Mouse (Mus musculus) layer of hippocampus, adult 8-10 months (tissue): ENCODE results near the gene Sco2. TPM values are rescaled to one million over a fixed set of nuclear protein-coding genes. Genes with fewer than 3 reads are reported as not detected.

Source experiments
- DNase-seq, 2 experiments: peaks; one replicate each; pipeline ENCODE4 v3.0.0; 2022; ENCODE audit warnings: low spot score in 2 of 2
- total RNA-seq, 4 experiments: library from RNA; stranded (reverse); gene quantifications; 2 replicates each; pipeline ENCODE4 v1.2.4; 2022

Gene Sco2
- total RNA-seq, 4 experiments from 2014 or later = 29.5 to 34.5 (median 33.1) TPM

- DNase-seq = peak; percentile 67 to 85
Observed at GRCm38 (mm10) chr15:89373027-89373761, 452 bp downstream of the Sco2 start.

- no peak for DNase-seq
Observed at GRCm38 (mm10) chr15:89372536-89372935, 1.1 kb downstream of the Sco2 start.

GRCm38 (mm10) chr15:89372068-89372467 is 1.6 kb downstream of the Sco2 start:
- DNase-seq = no peak

- no peak for DNase-seq
Observed at GRCm38 (mm10) chr15:89365141-89365551, 8.5 kb downstream of the Sco2 start.

GRCm38 (mm10) chr15:89363051-89363450 is 10.6 kb downstream of the Sco2 start:
- no peak for DNase-seq

- no peak for DNase-seq
Observed at GRCm38 (mm10) chr15:89358784-89359183, 14.9 kb downstream of the Sco2 start.

GRCm38 (mm10) chr15:89356372-89356771 is 17.3 kb downstream of the Sco2 start:
- peak in 1 of 2 experiments; percentile 43 for DNase-seq

GRCm38 (mm10) chr15:89355241-89356187 is 18.1 kb downstream of the Sco2 start, which contains the start of the genes Lmf2 and Ncaph2:
Lmf2 (minus strand) TSS chr15:89355659.
Ncaph2 (plus strand) TSS chr15:89355719.
- peak; percentile 93 for DNase-seq

- no peak for DNase-seq
Observed at GRCm38 (mm10) chr15:89354455-89354854, 19.2 kb downstream of the Sco2 start.

GRCm38 (mm10) chr15:89353837-89354236 is 19.8 kb downstream of the Sco2 start:
- no peak for DNase-seq

GRCm38 (mm10) chr15:89352795-89353194 is 20.9 kb downstream of the Sco2 start:
- no peak for DNase-seq

- no peak for DNase-seq
Observed at GRCm38 (mm10) chr15:89352054-89352453, 21.6 kb downstream of the Sco2 start.

GRCm38 (mm10) chr15:89351302-89351701 is 22.3 kb downstream of the Sco2 start:
- DNase-seq = no peak

- DNase-seq = no peak
Observed at GRCm38 (mm10) chr15:89350447-89350846, 23.2 kb downstream of the Sco2 start.

- DNase-seq = no peak
Observed at GRCm38 (mm10) chr15:89343325-89343724, 30.3 kb downstream of the Sco2 start.

GRCm38 (mm10) chr15:89341678-89342077 is 32.0 kb downstream of the Sco2 start:
- no peak for DNase-seq

- no peak for DNase-seq
Observed at GRCm38 (mm10) chr15:89340136-89340535, 33.5 kb downstream of the Sco2 start.

GRCm38 (mm10) chr15:89339696-89340095 is 34.0 kb downstream of the Sco2 start:
- DNase-seq = no peak

- DNase-seq = no peak
Observed at GRCm38 (mm10) chr15:89336422-89336821, 37.2 kb downstream of the Sco2 start.

GRCm38 (mm10) chr15:89334774-89335537 is 38.7 kb downstream of the Sco2 start:
- DNase-seq = no peak

- no peak for DNase-seq
Observed at GRCm38 (mm10) chr15:89334271-89334670, 39.4 kb downstream of the Sco2 start, which contains the start of gene Miox. Miox (plus strand) TSS chr15:89334398.
